Mouse (Mus musculus) kidney, embryonic 16.5 days (tissue): ENCODE measurements around the gene Pam. TPM values are rescaled to one million over a fixed set of nuclear protein-coding genes. Genes with fewer than 3 reads are reported as not detected.
"Not testable (repeated sequence)": the region's sequence is repeated elsewhere in the genome, so short reads cannot be mapped to it uniquely, and the experiment has no call there.

Experiments
- ATAC-seq: fragments of 200-750 bp; cut with Nextera tagmentation; 2 replicates; pipeline ENCODE4 v1.8.0; 2017; ENCODE audit warnings: moderate TSS enrichment; ENCODE audit not compliant: low FRiP score, low TSS enrichment
- H3K27ac ChIP-seq: fragments of 300-500 bp; sonication (generic); 2 replicates; pipeline ENCODE4 v1.5.1; 2014; ENCODE audit warnings: low read length
- H3K27me3 ChIP-seq: fragments of 300-500 bp; sonication (generic); 2 replicates; pipeline ENCODE4 v1.6.1; 2014; ENCODE audit warnings: low read length, control low read depth, mixed read lengths; ENCODE audit not compliant: insufficient read depth
- H3K36me3 ChIP-seq: fragments of 300-500 bp; sonication (generic); 2 replicates; pipeline ENCODE4 v1.6.1; 2014; ENCODE audit warnings: low read length, control low read depth, mixed read lengths; ENCODE audit not compliant: insufficient read depth
- H3K4me1 ChIP-seq: fragments of 300-500 bp; sonication (generic); 2 replicates; pipeline ENCODE4 v1.6.1; 2014; ENCODE audit warnings: low read length, control low read depth, mixed read lengths; ENCODE audit not compliant: insufficient read depth
- H3K4me2 ChIP-seq: fragments of 300-500 bp; sonication (generic); replicated peaks from 2 replicates; pipeline ENCODE4 v1.6.1; 2014; ENCODE audit warnings: low read depth, low read length
- H3K4me3 ChIP-seq: fragments of 300-500 bp; sonication (generic); 2 replicates; pipeline ENCODE4 v1.5.1; 2014; ENCODE audit warnings: mild to moderate bottlenecking, low read length
- H3K9ac ChIP-seq: fragments of 300-500 bp; sonication (generic); replicated peaks from 2 replicates; pipeline ENCODE4 v1.6.1; 2014; ENCODE audit warnings: low read length
- H3K9me3 ChIP-seq: fragments of 300-500 bp; sonication (generic); 2 replicates; pipeline ENCODE4 v1.6.1; 2016; ENCODE audit warnings: low read length, control low read depth
- WGBS: fragments of 180-500 bp; shearing (Covaris S2); extraction: QIAGEN DNeasy Blood & Tissue Kit; methylation state at CpG from one replicate; pipeline ENCODE4 v1.1.7; 2014; 5-methylcytosine and 5-hydroxymethylcytosine counted together
- polyA plus RNA-seq: library from polyadenylated mRNA; unstranded; fragments of >200 nt; fragmentation: Nextera tagmentation; extraction: Ambion mirVana; gene quantifications from 2 replicates; pipeline ENCODE4 v1.2.1, GENCODE M21; 2015

Pam gene
- polyA plus RNA-seq, 1 experiment from 2014 or later, result 23.7 TPM

GRCm38 (mm10) chr1:97960681-97961080 lies 134.8 kb downstream of the Pam start:
- no peaks in the 10 kb centered on the region for H3K27me3 ChIP-seq
- H3K9ac ChIP-seq, result no peak overlapping the region
- H3K4me2 ChIP-seq, result no peak overlapping the region
- ATAC-seq, result no peak
- 87% methylated on average over 3 of the region's 3 CpGs for WGBS
- H3K9me3 ChIP-seq, result no peaks in the 10 kb centered on the region
- no peak overlapping the region for H3K27ac ChIP-seq
- H3K4me1 ChIP-seq, result no peaks in the 10 kb centered on the region
- H3K4me3 ChIP-seq, result no peak overlapping the region
- H3K36me3 ChIP-seq, result no peaks in the 10 kb centered on the region

DNA sequence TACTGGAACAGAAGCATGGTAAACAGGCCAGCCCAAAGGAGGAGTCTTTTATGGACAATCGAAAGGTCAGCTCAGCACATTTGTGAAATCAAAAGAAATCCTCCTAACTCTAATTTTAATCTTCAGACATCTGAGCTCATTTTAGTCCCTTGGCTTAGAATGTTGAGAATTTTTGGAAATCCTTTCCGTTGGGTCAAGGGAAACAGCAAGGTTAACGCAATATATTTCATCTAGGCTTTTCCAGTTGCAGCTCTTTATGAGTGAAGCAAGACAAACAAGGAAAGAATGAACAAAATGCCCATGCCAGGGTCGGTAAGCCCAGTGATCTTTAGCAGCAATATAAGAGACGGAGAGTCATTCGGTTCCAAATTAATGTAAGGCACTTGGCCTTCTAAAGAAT lies 135.3 kb downstream of the Pam start:
- no peak for ATAC-seq
- no peak overlapping the region for H3K27ac ChIP-seq
- 88% methylated on average over 6 of the region's 6 CpGs for WGBS

GRCm38 (mm10) chr1:97958759-97959158 lies 136.7 kb downstream of the Pam start:
- no peak overlapping the region for H3K4me3 ChIP-seq
- no peaks in the 10 kb centered on the region for H3K27me3 ChIP-seq
- H3K4me1 ChIP-seq, result no peaks in the 10 kb centered on the region
- no peak overlapping the region for H3K9ac ChIP-seq
- no peaks in the 10 kb centered on the region for H3K36me3 ChIP-seq
- 81% methylated on average over 4 of the region's 4 CpGs for WGBS
- ATAC-seq, result no peak
- no peak overlapping the region for H3K27ac ChIP-seq
- no peaks in the 10 kb centered on the region for H3K9me3 ChIP-seq
- H3K4me2 ChIP-seq, result no peak overlapping the region

More for the DNA sequence above, 135.3 kb downstream of the Pam start:
- Histone ChIP-seq H3K4me3 (no peak overlapping the region), H3K36me3 (no peaks in the 10 kb centered on the region), H3K4me1 (no peaks in the 10 kb centered on the region), H3K27me3 (no peaks in the 10 kb centered on the region), H3K9me3 (no peaks in the 10 kb centered on the region), H3K9ac (no peak overlapping the region), H3K4me2 (no peak overlapping the region)

- H3K4me1 ChIP-seq, H3K4me3 ChIP-seq, H3K9me3 ChIP-seq, H3K36me3 ChIP-seq, ATAC-seq, H3K4me2 ChIP-seq, H3K27me3 ChIP-seq, H3K27ac ChIP-seq, H3K9ac ChIP-seq: not testable (repeated sequence)
- WGBS, result 92% methylated on average over 17 of the region's 17 CpGs
Measured at GRCm38 (mm10) chr1:97949258-97949657, 146.2 kb downstream of the Pam start.

- WGBS, result 80% methylated on average over 3 of the region's 3 CpGs
- ATAC-seq, result no peak
- Histone ChIP-seq H3K36me3 (no peaks in the 10 kb centered on the region), H3K4me3 (no peak overlapping the region), H3K4me1 (no peaks in the 10 kb centered on the region), H3K27ac (no peak overlapping the region), H3K27me3 (no peaks in the 10 kb centered on the region), H3K9ac (no peak overlapping the region), H3K4me2 (no peak overlapping the region), H3K9me3 (no peaks in the 10 kb centered on the region)
Measured at GRCm38 (mm10) chr1:97947100-97947499, 148.3 kb downstream of the Pam start.

DNA sequence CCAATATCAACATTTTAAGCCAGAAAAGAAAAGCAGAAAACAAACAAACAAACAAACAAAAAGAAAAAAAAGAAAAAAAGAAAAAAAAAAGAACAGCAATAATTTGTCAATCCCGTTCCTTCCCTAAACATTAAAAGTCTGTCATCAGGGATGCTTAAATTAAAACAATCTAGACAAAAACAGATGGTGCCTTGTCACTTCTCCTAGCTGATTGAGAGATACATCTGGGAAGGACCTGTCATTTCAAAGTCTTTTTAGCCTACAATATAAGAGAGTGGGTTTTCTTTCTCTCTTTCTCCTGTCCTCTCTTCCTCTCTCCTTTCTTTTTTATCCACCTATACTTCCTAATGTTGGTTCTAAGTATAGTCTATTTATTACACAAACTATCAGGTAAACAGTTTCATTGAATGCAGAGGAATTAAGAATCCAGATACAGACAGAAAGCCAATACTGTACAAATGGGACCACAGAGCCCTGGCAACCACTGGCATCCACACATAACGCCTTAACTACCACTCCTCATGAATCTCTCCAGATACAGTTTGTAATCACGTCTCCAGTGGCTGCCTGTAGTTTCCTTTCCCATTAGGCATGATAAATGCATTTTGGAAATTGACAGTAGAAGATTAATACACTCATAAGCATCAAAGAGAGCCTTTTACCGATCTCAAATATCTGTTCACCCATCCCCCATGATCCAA lies 151.4 kb downstream of the Pam start:
- no peak overlapping the region for H3K27ac ChIP-seq
- WGBS, result 72% methylated on average over 4 of the region's 4 CpGs
- no peaks in the 10 kb centered on the region for H3K36me3 ChIP-seq
- no peak overlapping the region for H3K9ac ChIP-seq
- no peak overlapping the region for H3K4me3 ChIP-seq
- no peaks in the 10 kb centered on the region for H3K9me3 ChIP-seq
- no peak for ATAC-seq
- no peaks in the 10 kb centered on the region for H3K4me1 ChIP-seq
- H3K27me3 ChIP-seq, result no peaks in the 10 kb centered on the region
- no peak overlapping the region for H3K4me2 ChIP-seq

DNA sequence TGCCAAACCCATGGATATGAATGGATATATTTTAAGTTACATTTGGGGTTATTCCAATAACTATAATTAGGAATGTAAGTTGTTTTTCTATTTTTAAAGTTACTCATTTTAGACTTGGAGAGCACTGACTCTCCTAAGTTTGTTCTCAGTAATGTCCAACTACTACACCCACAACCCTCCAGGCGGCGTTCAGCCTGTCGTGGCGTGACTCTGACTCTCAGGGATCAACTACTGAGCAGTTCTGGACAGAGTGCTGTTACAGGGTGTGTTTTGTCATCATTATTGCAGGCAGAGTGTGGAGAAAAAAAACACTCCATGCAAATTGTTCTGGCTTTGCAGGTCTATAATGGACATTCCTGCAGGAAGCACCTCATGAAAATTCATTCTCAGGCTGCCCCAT lies 152.0 kb downstream of the Pam start:
- peak; percentile 63; the same call in 1 of the 2 replicates for ATAC-seq
- Histone ChIP-seq H3K4me3 (no peak overlapping the region), H3K9ac (no peak overlapping the region), H3K9me3 (no peaks in the 10 kb centered on the region), H3K36me3 (no peaks in the 10 kb centered on the region), H3K27me3 (no peaks in the 10 kb centered on the region), H3K27ac (no peak overlapping the region), H3K4me1 (0 out of 2 replicates have a peak, but pooled peaks cover under 1% of the 10 kb centered on the region), H3K4me2 (no peak overlapping the region)
- WGBS, result 59% methylated on average over 4 of the region's 4 CpGs

GRCm38 (mm10) chr1:97942966-97943365 lies 152.5 kb downstream of the Pam start:
- no peak overlapping the region for H3K27ac ChIP-seq
- 0 out of 2 replicates have a peak, but pooled peaks have one; percentile 25 for ATAC-seq
- WGBS, result 36% methylated on average over 2 of the region's 2 CpGs
- H3K4me3 ChIP-seq, result no peak overlapping the region
- H3K4me2 ChIP-seq, result no peak overlapping the region
- no peak overlapping the region for H3K9ac ChIP-seq
- H3K27me3 ChIP-seq, result no peaks in the 10 kb centered on the region
- no peaks in the 10 kb centered on the region for H3K36me3 ChIP-seq
- H3K9me3 ChIP-seq, result no peaks in the 10 kb centered on the region
- peaks cover 4% of the 10 kb centered on the region; the same call in 1 of the 2 replicates for H3K4me1 ChIP-seq

DNA sequence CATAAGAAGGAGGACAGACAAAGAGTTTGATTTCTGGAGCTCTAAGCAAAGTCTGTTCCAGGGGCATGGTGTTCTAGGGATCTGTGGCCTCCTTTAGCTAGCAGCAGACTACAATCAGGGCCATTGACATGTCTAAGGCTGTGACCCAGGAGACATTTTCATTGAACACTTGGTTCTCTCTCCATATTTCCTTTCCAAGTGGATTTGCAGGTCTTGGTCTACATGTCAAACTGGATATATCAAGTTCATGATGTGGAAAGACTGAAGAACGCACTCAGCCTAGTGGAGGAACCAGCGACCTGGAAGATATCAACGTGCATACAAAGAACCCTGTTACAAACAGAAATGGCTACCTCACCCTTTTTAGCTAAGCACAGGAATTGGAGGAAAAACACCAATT lies 156.9 kb downstream of the Pam start:
- Histone ChIP-seq H3K4me3 (no peak overlapping the region), H3K27ac (no peak overlapping the region), H3K9ac (no peak overlapping the region), H3K4me1 (peaks cover 4% of the 10 kb centered on the region; the same call in 1 of the 2 replicates), H3K9me3 (no peaks in the 10 kb centered on the region), H3K36me3 (no peaks in the 10 kb centered on the region), H3K4me2 (no peak overlapping the region), H3K27me3 (no peaks in the 10 kb centered on the region)
- no peak for ATAC-seq
- WGBS, result 78% methylated on average over 3 of the region's 3 CpGs

DNA sequence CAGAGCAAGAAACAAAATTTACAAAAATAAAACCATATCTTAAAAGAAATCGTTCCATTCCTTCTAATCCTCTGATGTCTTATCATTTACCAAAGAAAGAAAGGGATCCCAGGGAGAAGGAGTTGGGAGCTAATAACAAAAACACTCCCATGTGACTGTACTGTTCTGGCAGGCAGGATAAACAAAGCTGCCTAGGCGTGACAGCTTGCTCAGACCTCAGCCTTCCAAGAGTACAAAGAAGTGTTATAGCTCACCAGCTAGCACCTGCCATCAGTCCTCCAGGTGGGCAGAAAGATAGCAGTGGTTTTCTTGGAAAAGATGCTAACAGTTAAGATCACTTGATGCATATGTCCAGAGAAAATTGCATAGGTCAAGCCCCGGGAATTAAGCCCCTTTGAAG lies 157.4 kb downstream of the Pam start:
- no peak overlapping the region for H3K4me2 ChIP-seq
- ATAC-seq, result peak; percentile 79; the same call in 1 of the 2 replicates
- no peak overlapping the region for H3K9ac ChIP-seq
- H3K36me3 ChIP-seq, result no peaks in the 10 kb centered on the region
- H3K27me3 ChIP-seq, result no peaks in the 10 kb centered on the region
- H3K4me3 ChIP-seq, result no peak overlapping the region
- H3K4me1 ChIP-seq, result peaks cover 4% of the 10 kb centered on the region; the same call in 1 of the 2 replicates
- WGBS, result 48% methylated on average over 3 of the region's 3 CpGs
- no peaks in the 10 kb centered on the region for H3K9me3 ChIP-seq
- no peak overlapping the region for H3K27ac ChIP-seq
